Mouse (Mus musculus) heart, postnatal 14 days (tissue): ENCODE data around the gene Zfp280d. TPM values are rescaled to one million over a fixed set of nuclear protein-coding genes. Genes with fewer than 3 reads are reported as not detected.
"Not testable (repeated sequence)": the region's sequence is repeated elsewhere in the genome, so short reads cannot be mapped to it uniquely, and the experiment has no call there.

Experiments
- DNase-seq, 2 experiments: peaks; one replicate each; pipeline ENCODE4 v3.0.0; 2021 to 2022
- intact Hi-C: fragments of 180-260 bp; cut with DNase I; formaldehyde crosslinking; loops from one replicate; pipeline ENCODE4 v1.15.1; 2025
- total RNA-seq, 2 experiments: library from RNA; stranded (reverse); gene quantifications; 2 replicates each; pipeline ENCODE4 v1.2.3; 2021

Zfp280d gene
- total RNA-seq, 2 experiments from 2014 or later = 25.1 to 31.1 TPM

- intact Hi-C loops = no loop called here
- DNase-seq = no peak
These were observed 69.2 kb downstream of the Zfp280d start for GRCm38 (mm10) chr9:72343844-72344243.

DNA sequence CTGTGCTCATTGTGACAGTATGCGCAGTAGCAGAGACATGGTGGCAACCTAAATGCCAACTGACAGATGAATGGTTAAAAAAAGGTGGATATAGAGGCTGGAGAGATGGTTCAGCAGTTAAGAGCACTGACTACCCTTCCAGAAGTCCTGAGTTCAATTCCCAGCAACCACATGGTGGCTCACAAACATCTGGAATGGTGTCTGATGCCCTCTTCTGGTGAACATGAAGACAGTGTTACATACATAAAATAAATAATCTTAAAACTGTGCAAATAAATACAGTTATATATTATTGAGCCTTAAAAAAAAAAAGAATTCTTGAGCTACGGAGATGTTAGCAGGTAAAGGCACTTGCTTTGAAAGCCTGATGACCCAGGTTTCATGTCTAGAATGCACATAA, 97.7 kb downstream of the Zfp280d start:
- intact Hi-C loops = no loop called here
- no peak for DNase-seq

GRCm38 (mm10) chr9:72374074-72374473, 99.4 kb downstream of the Zfp280d start:
- intact Hi-C loops = no loop called here
- no peak for DNase-seq

- intact Hi-C loops = no loop called here
- no peak for DNase-seq
These were observed 100.3 kb downstream of the Zfp280d start for GRCm38 (mm10) chr9:72374996-72375395.

- no peak for DNase-seq
- intact Hi-C loops = no loop called here
These were observed 101.0 kb downstream of the Zfp280d start for GRCm38 (mm10) chr9:72375639-72376038.

GRCm38 (mm10) chr9:72385786-72386185, 111.1 kb downstream of the Zfp280d start:
- intact Hi-C loops = no loop called here
- DNase-seq = no peak

- no peak for DNase-seq
- intact Hi-C loops = no loop called here
These were observed 114.3 kb downstream of the Zfp280d start for GRCm38 (mm10) chr9:72388934-72389333.

GRCm38 (mm10) chr9:72389431-72390002, 114.9 kb downstream of the Zfp280d start:
- intact Hi-C loops = no loop called here
- DNase-seq = no peak

DNA sequence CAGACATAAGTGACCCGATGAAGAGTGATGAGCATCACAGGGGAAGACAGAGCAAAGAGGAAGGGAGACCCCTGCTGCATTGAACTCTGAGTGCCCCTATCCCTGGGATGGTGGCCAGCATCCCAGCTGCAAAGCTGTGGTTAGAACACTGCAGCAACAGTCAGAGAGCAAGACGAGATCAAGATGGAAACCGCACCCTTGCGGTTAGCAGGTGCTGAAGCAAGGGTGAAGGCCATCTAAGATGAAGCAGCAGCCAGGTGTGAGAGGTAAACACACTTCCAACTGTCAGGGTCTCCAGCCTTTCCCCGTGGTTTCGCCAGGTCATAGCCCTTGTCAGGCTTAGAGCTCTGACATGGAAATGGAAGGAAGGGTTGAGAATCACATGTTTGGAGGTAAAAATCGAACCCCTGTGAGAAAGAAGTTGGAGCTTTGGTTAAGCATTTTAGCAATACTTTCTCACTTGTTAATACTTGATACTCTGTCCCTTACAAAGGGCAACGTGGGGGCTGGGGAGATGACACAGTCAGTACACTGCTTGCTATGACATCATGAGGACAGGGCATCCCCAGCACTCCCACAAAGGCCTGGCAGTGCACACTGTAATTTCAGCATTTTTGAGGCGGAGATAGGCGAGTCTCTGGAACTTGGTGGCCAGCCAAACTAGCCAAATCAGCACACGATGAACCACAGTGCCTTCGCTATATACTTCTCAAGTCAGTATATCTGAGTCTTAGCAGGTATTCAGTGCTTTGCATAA, 115.8 kb downstream of the Zfp280d start:
- intact Hi-C loops = no loop called here
- DNase-seq = no peak

- intact Hi-C loops = no loop called here
- DNase-seq = no peak
These were observed 118.0 kb downstream of the Zfp280d start for GRCm38 (mm10) chr9:72392686-72393085.

GRCm38 (mm10) chr9:72393238-72393637, 118.6 kb downstream of the Zfp280d start:
- no peak for DNase-seq
- intact Hi-C loops = no loop called here

GRCm38 (mm10) chr9:72393869-72394341, 119.2 kb downstream of the Zfp280d start:
- intact Hi-C loops = no loop called here
- DNase-seq = no peak

- DNase-seq = no peak
- intact Hi-C loops = no loop called here
These were observed 125.5 kb downstream of the Zfp280d start for GRCm38 (mm10) chr9:72400121-72400520.

- DNase-seq, intact Hi-C loops: not testable (repeated sequence)
These were observed 127.1 kb downstream of the Zfp280d start for GRCm38 (mm10) chr9:72401769-72402168.

GRCm38 (mm10) chr9:72403421-72403820, 128.8 kb downstream of the Zfp280d start:
- intact Hi-C loops = no loop called here
- no peak for DNase-seq

DNA sequence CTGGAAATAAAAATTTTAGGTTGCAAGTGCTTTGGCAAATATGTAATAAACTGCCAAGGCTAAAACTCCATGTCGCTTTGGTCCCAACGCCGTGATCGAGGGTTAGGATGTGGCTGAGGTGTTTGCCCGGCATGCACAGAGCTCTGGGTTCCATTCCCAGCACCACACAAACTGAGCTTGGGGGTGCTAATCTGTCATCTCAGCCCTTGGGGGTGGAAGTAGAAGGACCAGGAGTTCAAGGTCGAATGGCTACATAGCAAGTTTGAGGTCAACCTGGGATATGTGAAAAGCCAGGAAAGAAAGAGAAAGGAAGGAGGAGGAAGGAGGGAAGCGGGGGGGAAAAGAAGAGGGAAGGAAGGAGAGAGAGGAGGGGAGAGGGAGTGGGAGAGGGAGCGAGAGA, 129.8 kb downstream of the Zfp280d start:
- intact Hi-C loops = no loop called here
- DNase-seq = no peak

DNA sequence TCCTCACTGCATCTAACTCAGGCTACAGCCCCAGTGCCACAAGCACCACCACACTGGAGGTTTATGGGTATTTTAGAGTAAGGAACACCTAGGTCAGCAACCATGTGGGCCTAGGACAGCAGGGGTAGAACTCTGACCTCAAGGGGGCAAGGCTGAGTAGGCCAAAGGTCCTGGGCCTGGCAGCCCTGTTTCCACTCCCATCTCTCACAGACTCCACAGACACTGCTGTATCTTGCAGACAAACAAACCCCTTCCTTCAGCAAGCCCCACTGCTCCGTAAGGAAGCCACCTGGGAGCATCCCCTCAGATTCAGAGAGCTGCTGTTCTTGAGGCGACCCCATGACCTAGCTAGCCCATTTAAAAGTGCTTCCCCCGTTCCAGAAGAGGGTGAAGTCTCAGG, 130.3 kb downstream of the Zfp280d start:
- no peak for DNase-seq
- intact Hi-C loops = no loop called here

DNA sequence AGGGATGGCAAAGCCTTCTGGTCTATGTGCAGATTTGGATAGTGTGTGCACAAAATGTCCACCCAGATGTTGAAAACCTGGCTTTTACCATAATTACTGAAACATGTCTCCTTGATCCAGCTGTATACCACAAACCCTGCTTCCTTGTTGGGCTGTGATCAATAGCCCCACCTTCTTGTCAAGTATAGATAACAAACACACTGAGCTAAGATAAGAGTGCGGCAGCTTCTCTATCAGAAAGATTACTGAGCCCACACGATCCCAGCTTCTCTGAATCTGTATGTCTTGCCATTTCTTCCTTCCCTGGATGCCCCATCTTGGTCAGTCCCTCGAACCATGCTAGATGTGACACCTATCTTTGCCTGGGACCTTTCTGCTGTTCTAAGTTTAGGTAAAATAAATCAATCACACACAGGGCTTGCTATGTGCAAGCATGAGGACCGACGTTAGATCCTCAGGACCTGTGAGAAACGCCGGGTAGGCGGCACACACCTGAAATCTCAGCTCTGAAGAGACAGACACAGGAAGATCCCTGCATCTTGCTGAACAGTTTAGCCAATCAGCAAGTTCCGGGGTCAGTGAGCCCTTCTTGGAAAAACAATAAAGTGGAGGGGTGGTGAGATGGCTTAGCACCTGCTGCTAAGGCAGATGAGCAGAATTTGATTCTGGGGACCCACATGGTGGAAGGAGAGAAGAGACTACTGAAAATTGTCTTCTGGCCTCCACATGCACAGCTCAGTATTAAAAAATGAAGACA, 131.4 kb downstream of the Zfp280d start:
- intact Hi-C loops = loop anchor here (2.0 kb wide), 1 partner anchor 569 kb away; no protein-coding TSS in a partner anchor
- no peak for DNase-seq

- peak; percentile 82 to 88 for DNase-seq
These were observed 133.5 kb downstream of the Zfp280d start for GRCm38 (mm10) chr9:72408131-72408586.

GRCm38 (mm10) chr9:72409381-72410225, 134.9 kb downstream of the Zfp280d start:
- intact Hi-C loops = loop anchor here (2.0 kb wide), 1 partner anchor 149 kb away; no protein-coding TSS in a partner anchor
- no peak for DNase-seq

More at GRCm38 (mm10) chr9:72408131-72408586, 133.5 kb downstream of the Zfp280d start:
- intact Hi-C loops = loop anchor here (2.0 kb wide), 1 partner anchor 147 kb away; no protein-coding TSS in a partner anchor
